Mouse (Mus musculus) lung, postnatal 0 days (tissue): ENCODE results near the gene Vps45.
A peak's percentile ranks its signal among the peaks of the same experiment; 100 is the strongest.

Experiments used
- CTCF ChIP-seq: IDR thresholded peaks from 2 replicates; pipeline ENCODE4 v1.5.1; 2016; ENCODE audit warnings: antibody characterized with exemption, mild to moderate bottlenecking
- EP300 ChIP-seq: IDR thresholded peaks from 2 replicates; pipeline ENCODE4 v1.6.1; 2016; ENCODE audit warnings: antibody characterized with exemption, mild to moderate bottlenecking, control low read depth

GRCm38 (mm10) chr3:96069542-96069941 is 11.3 kb upstream of the Vps45 start:
- TF ChIP-seq EP300 (peak; percentile 49), CTCF (peak; percentile 28)
